Mouse (Mus musculus) forebrain, postnatal 0 days (tissue): ENCODE measurements at regions not wholly inside any gene's neighbourhood (a gene's known extent, or its start where the extent isn't known, plus 50 kb on each side); places are given as distances from the start of the nearest gene placed in this dataset.

Source experiments
- ATAC-seq: fragments of 200-750 bp; cut with Nextera tagmentation; 2 replicates; pipeline ENCODE4 v1.8.0; 2017; ENCODE audit warnings: mild to moderate bottlenecking, moderate library complexity
- DNase-seq: peaks from one replicate; pipeline ENCODE4 v3.0.0-alpha.2; 2015
- H3K27ac ChIP-seq: fragments of 300-500 bp; sonication (generic); 2 replicates; pipeline ENCODE4 v1.5.1; 2014; ENCODE audit warnings: low read depth, mild to moderate bottlenecking, antibody characterized with exemption, low read length, moderate library complexity, mixed read lengths
- H3K27me3 ChIP-seq: fragments of 300-500 bp; sonication (generic); 2 replicates; pipeline ENCODE4 v1.6.1; 2014; ENCODE audit warnings: mild to moderate bottlenecking, low read length, mixed read lengths; ENCODE audit not compliant: insufficient read depth
- H3K36me3 ChIP-seq: fragments of 300-500 bp; sonication (generic); 2 replicates; pipeline ENCODE4 v1.6.1; 2014; ENCODE audit warnings: mild to moderate bottlenecking, moderate library complexity; ENCODE audit not compliant: insufficient read depth
- H3K4me1 ChIP-seq: fragments of 300-500 bp; sonication (generic); 2 replicates; pipeline ENCODE4 v1.6.1; 2014; ENCODE audit warnings: antibody characterized with exemption; ENCODE audit not compliant: insufficient read depth
- H3K4me2 ChIP-seq: fragments of 300-500 bp; sonication (generic); 2 replicates; pipeline ENCODE4 v1.6.1; 2014; ENCODE audit warnings: low read depth, mild to moderate bottlenecking, moderate library complexity
- H3K4me3 ChIP-seq: fragments of 300-500 bp; sonication (generic); 2 replicates; pipeline ENCODE4 v1.5.1; 2014; ENCODE audit warnings: low read depth, low read length, mixed read lengths
- H3K9ac ChIP-seq: fragments of 300-500 bp; sonication (generic); 2 replicates; pipeline ENCODE4 v1.6.1; 2014; ENCODE audit warnings: mild to moderate bottlenecking
- H3K9me3 ChIP-seq: fragments of 300-500 bp; sonication (generic); 2 replicates; pipeline ENCODE4 v1.6.1; 2016; ENCODE audit warnings: low read length
- CTCF ChIP-seq: sonication (generic); IDR thresholded peaks from 2 replicates; pipeline ENCODE4 v1.5.1; 2016; ENCODE audit warnings: antibody characterized with exemption, control low read depth, low read depth
- whole genome bisulfite sequencing: fragments of 180-500 bp; shearing (Covaris S2); extraction: QIAGEN DNeasy Blood & Tissue Kit; methylation state at CpG from one replicate; pipeline ENCODE4 v1.1.7; 2014; 5-methylcytosine and 5-hydroxymethylcytosine counted together

GRCm38 (mm10) chr3:128429706-128430105 lies 533.6 kb upstream of the Fam241a start:
- Histone ChIP-seq H3K4me1 (no peaks in the 10 kb centered on the region), H3K36me3 (no peaks in the 10 kb centered on the region), H3K4me3 (no peak overlapping the region), H3K27ac (no peak overlapping the region), H3K4me2 (no peak overlapping the region), H3K27me3 (no peaks in the 10 kb centered on the region), H3K9me3 (no peaks in the 10 kb centered on the region), H3K9ac (no peak overlapping the region)
- peak; percentile 7 for DNase-seq
- no peak for TF ChIP-seq CTCF
- no peak for ATAC-seq

DNA sequence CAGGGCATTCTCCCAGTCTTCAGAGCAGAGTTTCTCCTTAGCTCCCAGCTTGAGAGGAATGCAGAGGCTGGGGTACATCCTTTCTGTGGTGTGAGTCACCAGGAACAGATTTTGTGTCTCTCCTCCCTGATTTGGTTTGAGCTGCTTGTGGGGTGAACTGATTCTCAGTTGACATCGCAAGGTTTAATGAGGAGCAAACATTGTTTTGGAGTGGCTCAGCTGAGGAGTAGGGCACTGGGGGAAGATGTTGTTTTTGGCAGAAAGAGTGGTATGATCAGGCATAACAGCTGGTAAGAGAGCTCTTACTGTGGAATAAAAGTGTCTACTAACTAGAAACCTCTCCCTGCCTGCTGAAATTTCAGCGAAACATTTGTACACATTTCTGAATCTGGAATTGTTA lies 519.4 kb upstream of the Fam241a start:
- ATAC-seq (no peak), DNase-seq (no peak)
- H3K9me3 ChIP-seq = no peaks in the 10 kb centered on the region
- TF ChIP-seq CTCF = no peak
- H3K27me3 ChIP-seq = no peaks in the 10 kb centered on the region
- H3K9ac ChIP-seq = no peak overlapping the region
- no peaks in the 10 kb centered on the region for H3K36me3 ChIP-seq
- WGBS = 83% methylated on average over 2 of the region's 2 CpGs
- H3K4me1 ChIP-seq = no peaks in the 10 kb centered on the region
- no peak overlapping the region for H3K27ac ChIP-seq
- no peak overlapping the region for H3K4me2 ChIP-seq
- H3K4me3 ChIP-seq = no peak overlapping the region

GRCm38 (mm10) chr3:128413481-128413880 lies 517.4 kb upstream of the Fam241a start:
- Histone ChIP-seq H3K4me3 (no peak overlapping the region), H3K4me2 (no peak overlapping the region), H3K9me3 (no peaks in the 10 kb centered on the region), H3K36me3 (no peaks in the 10 kb centered on the region), H3K9ac (no peak overlapping the region), H3K4me1 (no peaks in the 10 kb centered on the region), H3K27me3 (no peaks in the 10 kb centered on the region), H3K27ac (no peak overlapping the region)
- TF ChIP-seq CTCF = no peak
- WGBS = 86% methylated on average over 1 of the region's 1 CpGs
- ATAC-seq (no peak), DNase-seq (no peak)

GRCm38 (mm10) chr3:128412157-128412556 lies 516.0 kb upstream of the Fam241a start:
- ATAC-seq = no peak
- Histone ChIP-seq H3K36me3 (no peaks in the 10 kb centered on the region), H3K9me3 (no peaks in the 10 kb centered on the region), H3K9ac (no peak overlapping the region), H3K4me3 (no peak overlapping the region), H3K27ac (no peak overlapping the region), H3K4me2 (no peak overlapping the region), H3K27me3 (no peaks in the 10 kb centered on the region), H3K4me1 (no peaks in the 10 kb centered on the region)
- no peak for DNase-seq
- TF ChIP-seq CTCF = no peak

- Histone ChIP-seq H3K9me3 (no peaks in the 10 kb centered on the region), H3K4me1 (no peaks in the 10 kb centered on the region)
- 72% methylated on average over 3 of the region's 3 CpGs for WGBS
Measured at GRCm38 (mm10) chr3:128394805-128395204, 498.7 kb upstream of the Fam241a start.

GRCm38 (mm10) chr3:128380579-128380978 lies 484.5 kb upstream of the Fam241a start:
- Histone ChIP-seq H3K9ac (no peak overlapping the region), H3K36me3 (no peaks in the 10 kb centered on the region), H3K27ac (no peak overlapping the region), H3K4me1 (no peaks in the 10 kb centered on the region), H3K9me3 (no peaks in the 10 kb centered on the region), H3K4me3 (no peak overlapping the region), H3K27me3 (no peaks in the 10 kb centered on the region), H3K4me2 (no peak overlapping the region)
- ATAC-seq (peak; percentile 74), DNase-seq (peak; percentile 22)
- TF ChIP-seq CTCF = no peak
- WGBS = 78% methylated on average over 4 of the region's 4 CpGs

More at GRCm38 (mm10) chr3:128394805-128395204, 498.7 kb upstream of the Fam241a start:
- Histone ChIP-seq H3K9ac (no peak overlapping the region), H3K27ac (no peak overlapping the region), H3K36me3 (no peaks in the 10 kb centered on the region), H3K4me2 (no peak overlapping the region), H3K4me3 (no peak overlapping the region), H3K27me3 (no peaks in the 10 kb centered on the region)
- no peak for DNase-seq
- TF ChIP-seq CTCF = no peak
- ATAC-seq = no peak

- H3K4me3 ChIP-seq = no peak overlapping the region
- H3K4me1 ChIP-seq = no peaks in the 10 kb centered on the region
- 6% methylated on average over 5 of the region's 5 CpGs for WGBS
- DNase-seq (no peak), ATAC-seq (no peak)
- no peak overlapping the region for H3K4me2 ChIP-seq
- no peak overlapping the region for H3K27ac ChIP-seq
- H3K9me3 ChIP-seq = no peaks in the 10 kb centered on the region
- no peaks in the 10 kb centered on the region for H3K27me3 ChIP-seq
- H3K36me3 ChIP-seq = no peaks in the 10 kb centered on the region
- H3K9ac ChIP-seq = no peak overlapping the region
- TF ChIP-seq CTCF = no peak
Measured at GRCm38 (mm10) chr3:128369521-128370127, 473.5 kb upstream of the Fam241a start.
